Mouse (Mus musculus) A20 (cell line): Measurements from ENCODE around the gene Agrp.

Source experiments
- DNase-seq: peaks from one replicate; pipeline ENCODE4 v3.0.0-alpha.2; 2011; ENCODE audit warnings: low read depth, low spot score

Gene Agrp

GRCm38 (mm10) chr8:105636963-105637510 lies at the start of gene Agrp:
TSS of gene Agrp (minus strand) at chr8:105637393.
- peak; percentile 79 for DNase-seq

GRCm38 (mm10) chr8:105686551-105686950 lies 49.4 kb upstream of the Agrp start:
- peak; percentile 69 for DNase-seq

DNA sequence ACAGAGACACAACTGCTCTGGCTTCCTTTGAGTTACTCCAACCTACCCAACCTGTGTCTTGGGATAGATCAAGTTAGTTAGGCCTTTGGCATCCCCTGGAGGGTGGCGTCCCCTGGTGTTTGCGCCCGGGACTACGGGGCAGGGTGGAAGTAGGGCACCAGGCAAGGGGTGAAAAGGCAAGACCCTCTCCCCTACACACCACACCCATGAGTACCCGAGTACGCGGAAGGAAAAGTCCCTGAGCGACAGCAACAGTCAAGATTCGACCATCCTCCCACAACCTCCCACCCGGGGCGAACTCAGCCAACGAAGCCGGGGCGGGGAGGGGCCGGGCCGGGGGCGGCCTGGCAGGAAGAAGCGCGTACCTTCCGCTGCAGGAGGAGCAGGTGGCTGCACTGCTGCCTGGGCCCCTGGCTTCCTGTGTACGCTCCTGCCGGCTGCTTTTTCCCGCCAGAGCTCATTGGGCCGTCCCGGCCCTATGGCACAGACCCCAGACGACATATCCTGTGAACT lies 48.7 kb upstream of the Agrp start, which contains the start of gene Carmil2:
Gene Carmil2, plus strand, starts transcription at position 479 of the 513 bp plus-strand sequence.
- DNase-seq, result peak; percentile 92

- no peak for DNase-seq
Measured at GRCm38 (mm10) chr8:105685325-105685724, 48.1 kb upstream of the Agrp start.

DNA sequence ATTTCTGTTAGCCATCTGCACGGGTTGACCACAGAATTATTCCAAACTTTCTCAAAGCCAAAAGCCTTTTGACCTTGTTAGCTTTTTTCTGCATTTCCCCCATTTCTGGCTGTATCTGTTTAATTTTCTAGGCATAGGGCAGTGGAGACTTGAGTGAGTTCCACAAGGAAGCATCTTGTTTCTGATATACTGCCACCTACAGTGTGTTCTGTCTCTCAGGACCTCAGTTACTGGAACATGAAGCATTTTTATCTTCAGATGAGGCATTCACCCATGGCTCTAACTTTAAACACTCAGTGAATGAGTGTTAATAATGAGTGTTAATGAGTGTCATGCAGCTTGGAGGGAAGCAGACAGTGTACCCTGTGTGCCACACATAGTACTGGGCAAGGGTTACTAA lies 40.7 kb upstream of the Agrp start:
- DNase-seq, result no peak

GRCm38 (mm10) chr8:105661167-105661566 lies 24.0 kb upstream of the Agrp start:
- peak; percentile 51 for DNase-seq

DNA sequence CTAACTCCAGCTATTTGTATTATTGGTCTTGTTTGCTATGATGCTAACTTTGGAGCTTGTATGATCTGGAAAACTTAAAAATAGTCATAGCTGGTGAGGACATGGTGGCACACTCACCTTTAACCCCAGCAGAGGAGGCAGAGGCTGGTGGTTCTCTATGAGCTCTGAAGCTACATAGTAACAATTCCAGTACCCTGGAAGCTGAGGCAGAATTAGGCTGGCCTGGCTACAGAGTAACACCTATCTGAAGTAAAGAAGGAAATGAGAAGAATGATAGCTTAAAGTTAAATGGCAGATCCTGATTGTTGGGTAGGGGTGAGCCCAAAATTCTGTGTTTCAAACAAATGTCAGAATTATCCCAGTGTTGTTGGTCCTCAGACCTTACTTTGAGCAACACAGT lies 20.4 kb upstream of the Agrp start:
- no peak for DNase-seq

DNA sequence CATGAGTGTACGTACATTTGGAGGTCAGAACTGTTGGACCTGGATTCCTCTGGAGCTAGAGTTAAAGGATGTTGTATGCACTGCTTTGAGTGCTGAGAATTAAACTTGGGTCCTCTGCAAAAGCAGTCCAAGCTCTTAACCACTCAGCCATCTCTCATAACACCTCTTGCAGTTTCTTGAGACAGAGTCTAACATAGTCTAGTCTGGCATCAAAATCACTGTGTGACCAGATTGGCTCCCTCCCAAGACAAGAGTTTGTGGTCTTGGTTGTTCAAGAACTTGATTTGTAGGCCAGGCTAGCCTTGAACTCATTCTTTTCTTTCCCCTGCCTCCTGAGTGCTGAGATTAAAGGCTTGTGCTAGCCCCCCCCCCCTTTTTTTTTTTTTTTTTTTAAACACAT lies 11.7 kb upstream of the Agrp start:
- DNase-seq, result no peak

GRCm38 (mm10) chr8:105645205-105645604 lies 8.0 kb upstream of the Agrp start:
- no peak for DNase-seq

DNA sequence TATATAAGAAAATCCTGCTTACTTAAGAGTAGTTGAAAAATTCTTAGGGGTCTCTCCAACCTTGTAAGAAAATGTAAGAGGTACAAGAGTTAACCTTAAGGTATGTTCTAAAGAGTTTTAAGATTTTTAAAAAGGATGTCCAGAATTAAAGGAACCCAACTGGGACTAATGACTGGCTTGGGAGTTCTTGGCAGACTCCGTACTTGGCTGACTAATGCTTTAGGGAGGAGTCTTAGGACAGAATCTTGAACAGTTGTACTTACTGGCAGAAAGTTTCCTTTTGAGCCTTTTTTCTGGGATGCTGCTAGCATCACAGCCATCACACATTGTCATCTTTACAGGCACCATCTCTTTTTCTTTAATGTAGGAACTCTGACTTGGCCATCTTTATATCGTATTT lies 3.3 kb upstream of the Agrp start:
- DNase-seq, result no peak

- no peak for DNase-seq
Measured at GRCm38 (mm10) chr8:105639835-105640234, 2.6 kb upstream of the Agrp start.

DNA sequence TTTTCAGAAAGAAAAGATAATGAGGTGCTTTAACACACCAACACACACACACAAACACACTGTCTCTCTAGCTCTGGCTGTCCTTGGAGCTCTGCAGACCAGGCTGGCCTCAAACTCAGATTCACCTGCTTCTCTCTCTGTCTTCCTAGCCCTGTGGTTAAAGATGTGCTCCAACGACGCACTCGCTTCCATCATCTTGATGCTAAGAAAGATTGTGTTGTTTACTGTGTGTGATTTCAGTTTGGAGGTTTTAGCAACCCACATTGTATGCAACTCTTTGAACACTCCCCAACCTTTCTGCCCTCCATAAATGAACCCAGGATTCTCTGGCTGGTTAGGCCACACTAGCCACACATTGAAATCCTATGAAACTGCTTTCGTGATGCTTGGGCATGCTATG lies 1.3 kb upstream of the Agrp start:
- DNase-seq, result no peak

- peak; percentile 73 for DNase-seq
Measured at GRCm38 (mm10) chr8:105637601-105638041, 428 bp upstream of the Agrp start.

GRCm38 (mm10) chr8:105636018-105636962 lies 903 bp downstream of the Agrp start, which contains the start of gene Ctcf:
TSS of gene Ctcf (plus strand) at chr8:105636568.
- peak; percentile 94 for DNase-seq

DNA sequence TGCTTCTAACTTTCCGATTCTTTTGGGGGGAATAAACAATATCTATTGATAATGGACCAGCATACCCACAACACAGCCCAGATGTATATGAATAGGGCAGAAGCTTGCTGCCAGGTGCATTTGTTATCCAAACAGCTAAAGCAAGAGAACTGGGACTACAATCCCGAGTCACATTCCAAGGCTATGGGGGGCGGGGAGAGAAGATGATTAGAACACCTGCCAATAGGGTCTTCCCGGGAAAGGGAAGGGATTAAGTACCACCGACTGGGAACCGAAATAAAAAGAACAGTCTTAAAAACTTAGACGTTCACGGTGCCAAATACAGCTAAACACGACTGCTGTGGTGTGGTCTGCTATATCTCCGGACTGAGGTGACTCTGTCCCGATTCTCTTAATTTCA lies 1.7 kb downstream of the Agrp start:
- peak; percentile 44 for DNase-seq

GRCm38 (mm10) chr8:105634771-105635458 lies 2.3 kb downstream of the Agrp start:
- DNase-seq, result peak; percentile 45

DNA sequence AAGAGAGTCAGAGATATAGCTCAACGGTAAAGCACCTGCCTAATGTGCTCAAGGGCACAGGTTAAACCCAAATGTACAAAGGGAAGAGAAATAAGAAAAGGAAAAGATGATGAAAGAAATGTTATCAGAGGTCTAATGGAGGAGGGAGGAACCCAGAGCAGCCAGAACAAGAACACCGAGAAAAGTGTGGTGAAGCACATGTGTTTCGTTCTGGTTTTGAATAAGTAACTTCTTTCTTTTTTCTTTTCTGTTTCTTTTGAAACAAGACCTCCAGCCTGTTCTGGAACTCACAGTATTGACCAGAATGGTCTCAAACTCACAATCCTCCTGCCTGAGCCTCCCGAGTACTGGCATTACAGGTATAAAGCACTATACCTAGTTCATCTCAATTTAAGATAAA lies 7.9 kb downstream of the Agrp start:
- peak; percentile 60 for DNase-seq

- peak; percentile 59 for DNase-seq
Measured at GRCm38 (mm10) chr8:105626086-105626485, 11.1 kb downstream of the Agrp start.

GRCm38 (mm10) chr8:105624831-105625230 lies 12.4 kb downstream of the Agrp start:
- DNase-seq, result peak; percentile 46

GRCm38 (mm10) chr8:105624401-105624800 lies 12.8 kb downstream of the Agrp start:
- peak; percentile 65 for DNase-seq

DNA sequence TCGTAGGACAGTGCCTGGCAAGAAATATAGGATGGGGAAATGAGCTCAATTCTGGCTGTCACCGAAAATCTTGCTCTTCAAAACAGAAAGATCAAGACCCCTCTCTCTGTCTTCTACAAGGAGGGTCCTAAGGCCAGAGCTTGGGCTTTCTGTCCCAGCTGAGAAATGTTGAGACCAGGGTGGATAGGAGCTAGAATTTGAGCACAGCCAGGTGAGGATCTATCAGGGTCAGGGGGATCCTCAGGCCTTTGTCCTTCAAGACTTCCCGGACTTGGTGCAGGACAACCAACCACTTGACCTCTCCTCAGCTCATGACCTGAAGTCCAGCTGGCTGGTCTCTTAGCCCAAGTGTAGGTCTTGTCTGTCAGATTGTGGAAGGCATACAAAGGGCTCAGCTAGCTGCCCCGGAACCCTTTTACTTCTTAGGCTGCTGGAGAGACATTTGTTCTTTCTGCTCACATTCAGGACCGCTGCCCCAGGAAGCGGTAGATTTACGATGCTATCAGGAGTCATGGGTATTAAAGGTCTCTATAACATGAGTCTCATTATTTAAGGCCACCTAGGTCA lies 13.4 kb downstream of the Agrp start:
- peak; percentile 64 for DNase-seq

GRCm38 (mm10) chr8:105623118-105623517 lies 14.1 kb downstream of the Agrp start:
- DNase-seq, result peak; percentile 99
